In the genomic region with DNA sequence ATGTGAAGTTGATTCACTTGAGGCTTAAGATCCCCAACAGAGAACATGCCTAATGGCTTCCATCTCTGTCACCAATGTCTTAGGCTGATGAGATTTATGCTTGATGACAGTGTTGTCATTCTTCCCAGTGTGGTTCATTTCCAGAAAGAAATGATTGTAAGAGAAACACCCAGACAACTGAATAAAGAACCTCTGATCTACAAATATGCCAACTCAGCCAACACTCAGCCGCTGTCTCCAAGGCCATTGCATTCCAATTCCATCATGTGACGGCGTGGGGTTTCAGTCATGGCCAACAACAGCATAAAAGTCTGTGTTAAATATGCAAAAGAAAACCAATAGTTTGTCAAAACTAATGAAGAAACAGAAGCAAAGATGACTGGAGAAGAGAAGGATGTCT, we compare ENCODE assay signal across 35 mouse cellular contexts.
"Had no signal": no experiment of that assay in that cellular context is flagged by ENCODE, and none has a peak within 500 bp of the region (broad histone marks: within the 10 kb centered on the region; RNA-seq: fewer than 3 reads in every experiment).

No protein-coding gene starts in this region.

- H3K4me3 ChIP-seq: heart, embryonic 10.5 days; heart, embryonic 12.5 days; heart, embryonic 13.5 days; heart, embryonic 15.5 days; hindbrain, embryonic 10.5 days; hindbrain, embryonic 12.5 days; hindbrain, embryonic 13.5 days; hindbrain, embryonic 15.5 days; intestine, embryonic 15.5 days; kidney, embryonic 15.5 days; layer of hippocampus, adult 2 months; left cerebral cortex, adult 2 months had no signal

- DNase-seq: heart, postnatal 10 days; heart, postnatal 14 days; heart, postnatal 36 days; heart, postnatal 4 days; kidney, adult 11 months; kidney, adult 18-20 months; kidney, adult 2 months; kidney, adult 8-10 months; kidney, postnatal 10 days; kidney, postnatal 14 days; kidney, postnatal 25 days; kidney, postnatal 36 days; kidney, postnatal 4 days; layer of hippocampus, adult 9-11 months; layer of hippocampus, postnatal 36 days had no signal

- H3K9me3 ChIP-seq: heart, embryonic 10.5 days; heart, embryonic 15.5 days; hindbrain, embryonic 10.5 days; hindbrain, embryonic 12.5 days; hindbrain, embryonic 13.5 days; hindbrain, embryonic 15.5 days; intestine, embryonic 15.5 days; kidney, embryonic 15.5 days had no signal

- H3K4me2 ChIP-seq: heart, embryonic 11.5 days; heart, embryonic 12.5 days; heart, embryonic 13.5 days; heart, embryonic 15.5 days; hindbrain, embryonic 12.5 days; hindbrain, embryonic 13.5 days; hindbrain, embryonic 14.5 days; hindbrain, embryonic 15.5 days; intestine, embryonic 15.5 days; kidney, embryonic 15.5 days had no signal

- H3K4me1 ChIP-seq: heart, embryonic 10.5 days; heart, embryonic 12.5 days; heart, embryonic 13.5 days; heart, embryonic 15.5 days; hindbrain, embryonic 12.5 days; hindbrain, embryonic 13.5 days; hindbrain, embryonic 15.5 days; intestine, embryonic 15.5 days; kidney, embryonic 15.5 days had no signal

- H3K27ac ChIP-seq: heart, embryonic 10.5 days; heart, embryonic 13.5 days; heart, embryonic 15.5 days; hindbrain, embryonic 10.5 days; hindbrain, embryonic 12.5 days; hindbrain, embryonic 13.5 days; hindbrain, embryonic 14.5 days; hindbrain, embryonic 15.5 days; hindbrain, postnatal 0 days; intestine, embryonic 15.5 days; kidney, embryonic 15.5 days; kidney, postnatal 0 days; layer of hippocampus, adult 2 months; left cerebral cortex, adult 2 months had no signal

- H3K36me3 ChIP-seq: heart, embryonic 10.5 days; heart, embryonic 12.5 days; heart, embryonic 13.5 days; heart, embryonic 15.5 days; hindbrain, embryonic 10.5 days; hindbrain, embryonic 12.5 days; hindbrain, embryonic 13.5 days; hindbrain, embryonic 15.5 days; intestine, embryonic 15.5 days; kidney, embryonic 15.5 days had no signal

- H3K27me3 ChIP-seq: heart, embryonic 12.5 days; heart, embryonic 13.5 days; heart, embryonic 15.5 days; hindbrain, embryonic 12.5 days; hindbrain, embryonic 13.5 days; hindbrain, embryonic 15.5 days; intestine, embryonic 15.5 days; kidney, embryonic 15.5 days had no signal

- ATAC-seq: hindbrain, embryonic 16.5 days; hindbrain, postnatal 0 days; inflammation-experienced regulatory T-cells, adult 6 months; intestine, embryonic 15.5 days; intestine, embryonic 16.5 days; intestine, postnatal 0 days had no signal

- H3K9ac ChIP-seq: heart, embryonic 12.5 days; heart, embryonic 13.5 days; heart, embryonic 15.5 days; hindbrain, embryonic 12.5 days; hindbrain, embryonic 13.5 days; hindbrain, embryonic 14.5 days; hindbrain, embryonic 15.5 days; intestine, embryonic 15.5 days; kidney, embryonic 15.5 days had no signal
